9 mouse cellular contexts compared by ENCODE assay signal in genomic region chr5:149020681-149021062, GRCm38 (mm10). TPM values are rescaled to one million over a fixed set of nuclear protein-coding genes. Genes with fewer than 3 reads are reported as not detected.
A peak's percentile ranks its signal among the peaks of the same experiment; 100 is the strongest.
DNase-seq lines count a peak whose midpoint lies in the region; ATAC-seq and TF ChIP-seq lines count a peak whose summit lies in the region.
"Had no signal": no experiment of that assay in that cellular context is flagged by ENCODE, and none has a peak within 500 bp of the region (broad histone marks: within the 10 kb centered on the region; RNA-seq: fewer than 3 reads in every experiment).

No protein-coding gene starts in this region.

- ATAC-seq in heart, embryonic 16.5 days (replicated peaks; ENCODE audit: extremely low read depth, insufficient read depth, low FRiP score), result no peak
- ATAC-seq in midbrain, embryonic 15.5 days (replicated peaks), result no peak
- no peak for ATAC-seq in hindbrain, postnatal 0 days
- no peak for ATAC-seq in neural tube, embryonic 15.5 days (ENCODE audit: low FRiP score)

- peak overlapping the region; percentile 60 for H3K4me2 ChIP-seq in heart, embryonic 16.5 days (ENCODE audit: low read depth, low read length)
- 0 out of 2 replicates have a peak overlapping the region, but pooled peaks have one; percentile 17 for H3K4me2 ChIP-seq in midbrain, embryonic 15.5 days
- peak overlapping the region; percentile 31; the same call in 1 of the 2 replicates for H3K4me2 ChIP-seq in hindbrain, postnatal 0 days (ENCODE audit: low read depth, low read length)
- H3K4me2 ChIP-seq in neural tube, embryonic 15.5 days, result peak overlapping the region; percentile 33

- peak overlapping the region; percentile 22; the same call in 1 of the 2 replicates for H3K9ac ChIP-seq in heart, embryonic 16.5 days (ENCODE audit: low read length)
- no peak overlapping the region for H3K9ac ChIP-seq in midbrain, embryonic 15.5 days
- H3K9ac ChIP-seq in hindbrain, postnatal 0 days (replicated peaks; ENCODE audit: low read length), result no peak overlapping the region
- no peak overlapping the region for H3K9ac ChIP-seq in neural tube, embryonic 15.5 days (replicated peaks)

- H3K27ac ChIP-seq in heart, embryonic 16.5 days (ENCODE audit: low read length), result no peak overlapping the region
- H3K27ac ChIP-seq in midbrain, embryonic 15.5 days, result no peak overlapping the region
- no peak overlapping the region for H3K27ac ChIP-seq in midbrain, embryonic 10.5 days (replicated peaks)
- no peak overlapping the region for H3K27ac ChIP-seq in hindbrain, postnatal 0 days
- no peak overlapping the region for H3K27ac ChIP-seq in neural tube, embryonic 15.5 days (replicated peaks)

- H3K4me1 ChIP-seq in heart, embryonic 16.5 days (ENCODE audit: control insufficient read depth, insufficient read depth, low read length), result peaks cover 7% of the 10 kb centered on the region
- peaks cover 7% of the 10 kb centered on the region for H3K4me1 ChIP-seq in midbrain, embryonic 15.5 days
- H3K4me1 ChIP-seq in midbrain, embryonic 10.5 days, result peaks cover 7% of the 10 kb centered on the region
- H3K4me1 ChIP-seq in hindbrain, postnatal 0 days (ENCODE audit: insufficient read depth, low read length), result 0 out of 2 replicates have a peak, but pooled peaks cover 4% of the 10 kb centered on the region
- 0 out of 2 replicates have a peak, but pooled peaks cover 7% of the 10 kb centered on the region for H3K4me1 ChIP-seq in neural tube, embryonic 15.5 days

- H3K9me3 ChIP-seq in heart, embryonic 16.5 days (replicated peaks; ENCODE audit: control insufficient read depth, low read length), result no peaks in the 10 kb centered on the region
- H3K9me3 ChIP-seq in midbrain, embryonic 15.5 days, result no peaks in the 10 kb centered on the region
- H3K9me3 ChIP-seq in midbrain, embryonic 10.5 days (replicated peaks), result no peaks in the 10 kb centered on the region
- no peaks in the 10 kb centered on the region for H3K9me3 ChIP-seq in hindbrain, postnatal 0 days (ENCODE audit: low read length)
- no peaks in the 10 kb centered on the region for H3K9me3 ChIP-seq in neural tube, embryonic 15.5 days (replicated peaks)

- no peak for DNase-seq in heart, postnatal 36 days
- DNase-seq in midbrain, embryonic 10.5 days (ENCODE audit: low spot score), result no peak
- no peak for DNase-seq in hindbrain, postnatal 0 days (ENCODE audit: low spot score)
- no peak for DNase-seq in cerebellum, postnatal 10 days
- DNase-seq: cerebellum, adult 2 months; layer of hippocampus, postnatal 36 days had no signal

- no peak for TF ChIP-seq CTCF in hindbrain, postnatal 0 days (IDR thresholded peaks at IDR 0.05; ENCODE audit: low read depth)

- intact Hi-C loops in heart, postnatal 36 days (cut with DNase I), result no loop called here

- peak overlapping the region; percentile 18 for H3K4me3 ChIP-seq in heart, embryonic 16.5 days (ENCODE audit: low read length)
- no peak overlapping the region for H3K4me3 ChIP-seq in midbrain, embryonic 15.5 days
- no peak overlapping the region for H3K4me3 ChIP-seq in midbrain, embryonic 10.5 days
- H3K4me3 ChIP-seq in hindbrain, postnatal 0 days (ENCODE audit: low read length), result no peak overlapping the region
- H3K4me3 ChIP-seq in neural tube, embryonic 15.5 days (replicated peaks), result no peak overlapping the region

- H3K36me3 ChIP-seq in heart, embryonic 16.5 days (ENCODE audit: control insufficient read depth, insufficient read depth), result no peaks in the 10 kb centered on the region
- no peaks in the 10 kb centered on the region for H3K36me3 ChIP-seq in midbrain, embryonic 15.5 days (replicated peaks)
- no peaks in the 10 kb centered on the region for H3K36me3 ChIP-seq in midbrain, embryonic 10.5 days
- no peaks in the 10 kb centered on the region for H3K36me3 ChIP-seq in hindbrain, postnatal 0 days (ENCODE audit: insufficient read depth, low read length)
- H3K36me3 ChIP-seq in neural tube, embryonic 15.5 days, result no peaks in the 10 kb centered on the region

- 53% methylated on average over 16 of the region's 16 CpGs for WGBS in heart, embryonic 16.5 days
- 58% methylated on average over 16 of the region's 16 CpGs for WGBS in midbrain, embryonic 15.5 days
- WGBS in midbrain, embryonic 10.5 days, result 73% methylated on average over 16 of the region's 16 CpGs
- WGBS in hindbrain, postnatal 0 days, result 77% methylated on average over 16 of the region's 16 CpGs
- WGBS in neural tube, embryonic 15.5 days, result 71% methylated on average over 16 of the region's 16 CpGs

- H3K27me3 ChIP-seq in heart, embryonic 16.5 days (ENCODE audit: control insufficient read depth, insufficient read depth, low read length), result no peaks in the 10 kb centered on the region
- H3K27me3 ChIP-seq in midbrain, embryonic 15.5 days (replicated peaks), result no peaks in the 10 kb centered on the region
- H3K27me3 ChIP-seq in midbrain, embryonic 10.5 days (ENCODE audit: low read depth, poor library complexity, severe bottlenecking), result peaks cover 30% of the 10 kb centered on the region
- no peaks in the 10 kb centered on the region for H3K27me3 ChIP-seq in hindbrain, postnatal 0 days (ENCODE audit: insufficient read depth, low read length)
- no peaks in the 10 kb centered on the region for H3K27me3 ChIP-seq in neural tube, embryonic 15.5 days (replicated peaks)

RNA-seq across cellular contexts. Expression of gene Gm42791, which starts 25.7 kb away (rescaled TPM):
- polyA plus RNA-seq in heart, embryonic 16.5 days (2015; fragmentation: Nextera tagmentation; extraction: Ambion mirVana), result 1.4 TPM in 1 of 2 replicates, not detected in the other
- 1 to 10 TPM; 1.1 to 5.5 TPM for total RNA-seq in heart, postnatal 36 days (2021)
- 6.5 and 8.6 TPM in 2 replicates for polyA plus RNA-seq in midbrain, embryonic 15.5 days (2015; fragmentation: Nextera tagmentation; extraction: Ambion mirVana)
- polyA plus RNA-seq in midbrain, embryonic 10.5 days (2016; fragmentation: Nextera tagmentation; extraction: Ambion mirVana), result 2.0 TPM in 1 of 2 replicates, not detected in the other
- not detected in 2 replicates for total RNA-seq in hindbrain, postnatal 0 days (2014; rRNA removed)
- 1.6 and 6.1 TPM in 2 replicates for polyA plus RNA-seq in hindbrain, postnatal 0 days (2015; fragmentation: Nextera tagmentation; extraction: Ambion mirVana)
- polyA plus RNA-seq in neural tube, embryonic 15.5 days (2015; fragmentation: Nextera tagmentation; extraction: Ambion mirVana), result 3.4 and 5.4 TPM in 2 replicates
- polyA plus RNA-seq: cerebellum, adult 2 months had no signal
